16 mouse cellular contexts compared by ENCODE assay signal in the genomic region with DNA sequence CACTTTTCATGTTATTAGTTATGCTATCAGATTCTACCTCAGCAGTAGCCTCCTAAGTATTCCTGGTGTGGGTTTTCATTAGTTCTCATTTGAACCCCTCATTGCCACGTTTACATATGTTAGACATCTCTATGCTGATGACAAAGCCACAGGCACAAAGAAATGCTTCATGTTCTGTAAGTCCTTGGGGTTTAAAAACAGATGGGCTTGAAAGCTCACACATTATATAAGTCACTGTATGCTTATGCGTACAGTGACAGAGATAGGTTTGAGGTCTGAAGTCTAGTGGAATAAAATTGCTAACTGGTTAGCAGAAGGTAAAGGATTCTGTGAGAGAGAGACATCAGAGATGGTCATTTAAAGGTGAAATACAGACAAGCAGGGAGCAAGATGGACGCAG.
"Had no signal": no experiment of that assay in that cellular context is flagged by ENCODE, and none has a peak within 500 bp of the region (broad histone marks: within the 10 kb centered on the region; RNA-seq: fewer than 3 reads in every experiment).

No protein-coding gene starts in this region.

- DNase-seq: left cerebral cortex, postnatal 4 days; liver; liver, embryonic 13.5 days; liver, postnatal 0 days; lung, adult 18-20 months; lung, adult 2 months; lung, postnatal 10 days; lung, postnatal 14 days; lung, postnatal 36 days; lung, postnatal 4 days; midbrain, embryonic 14.5 days had no signal

- ATAC-seq: liver, embryonic 12.5 days; liver, postnatal 0 days; lung, postnatal 0 days; midbrain, embryonic 13.5 days; midbrain, embryonic 15.5 days; midbrain, embryonic 16.5 days had no signal
